Mouse (Mus musculus) hindbrain, embryonic 14.5 days (tissue): ENCODE data around the gene Lamc3. TPM values are rescaled to one million over a fixed set of nuclear protein-coding genes. Genes with fewer than 3 reads are reported as not detected.

Experiments
- ATAC-seq: fragments of 200-750 bp; cut with Nextera tagmentation; 2 replicates; pipeline ENCODE4 v1.8.0; 2017; ENCODE audit warnings: moderate number of reproducible peaks, mild to moderate bottlenecking, moderate TSS enrichment, moderate library complexity; ENCODE audit not compliant: low FRiP score
- DNase-seq: peaks from one replicate; pipeline ENCODE4 v3.0.0-alpha.2; 2015; ENCODE audit warnings: low spot score
- H3K27ac ChIP-seq: fragments of 300-500 bp; sonication (generic); 2 replicates; pipeline ENCODE4 v1.5.1; 2014; ENCODE audit warnings: mild to moderate bottlenecking, moderate library complexity
- H3K27me3 ChIP-seq: fragments of 300-500 bp; sonication (generic); 2 replicates; pipeline ENCODE4 v1.6.1; 2014; ENCODE audit warnings: mild to moderate bottlenecking, low read length, mixed read lengths; ENCODE audit not compliant: control insufficient read depth, insufficient read depth
- H3K36me3 ChIP-seq: fragments of 300-500 bp; sonication (generic); replicated peaks from 2 replicates; pipeline ENCODE4 v1.6.1; 2014; ENCODE audit not compliant: control insufficient read depth, insufficient read depth
- H3K4me1 ChIP-seq: fragments of 300-500 bp; sonication (generic); replicated peaks from 2 replicates; pipeline ENCODE4 v1.6.1; 2014; ENCODE audit warnings: antibody characterized with exemption, low read length, mixed read lengths; ENCODE audit not compliant: control insufficient read depth, insufficient read depth
- H3K4me2 ChIP-seq: fragments of 300-500 bp; sonication (generic); replicated peaks from 2 replicates; pipeline ENCODE4 v1.6.1; 2014; ENCODE audit warnings: mild to moderate bottlenecking, moderate library complexity
- H3K4me3 ChIP-seq: fragments of 300-500 bp; sonication (generic); replicated peaks from 2 replicates; pipeline ENCODE4 v1.5.1; 2014; ENCODE audit warnings: mild to moderate bottlenecking, low read length
- H3K9ac ChIP-seq: fragments of 300-500 bp; sonication (generic); 2 replicates; pipeline ENCODE4 v1.6.1; 2014
- H3K9me3 ChIP-seq: fragments of 300-500 bp; sonication (generic); 2 replicates; pipeline ENCODE4 v1.6.1; 2016; ENCODE audit warnings: low read length; ENCODE audit not compliant: control insufficient read depth
- WGBS: fragments of 180-500 bp; shearing (Covaris S2); extraction: QIAGEN DNeasy Blood & Tissue Kit; methylation state at CpG from one replicate; pipeline ENCODE4 v1.1.7; 2014; 5-methylcytosine and 5-hydroxymethylcytosine counted together
- polyA plus RNA-seq: library from polyadenylated mRNA; unstranded; fragments of >200 nt; fragmentation: Nextera tagmentation; extraction: Ambion mirVana; gene quantifications from 2 replicates; pipeline ENCODE4 v1.2.1, GENCODE M21; 2014

The Lamc3 gene
- polyA plus RNA-seq, 1 experiment from 2014 or later = 6.1 TPM

GRCm38 (mm10) chr2:31935054-31935453, 48.0 kb downstream of the Lamc3 start:
- Histone ChIP-seq H3K9ac (no peak overlapping the region), H3K27ac (no peak overlapping the region), H3K9me3 (no peaks in the 10 kb centered on the region), H3K4me2 (no peak overlapping the region), H3K36me3 (no peaks in the 10 kb centered on the region), H3K4me1 (no peaks in the 10 kb centered on the region), H3K4me3 (no peak overlapping the region), H3K27me3 (no peaks in the 10 kb centered on the region)
- ATAC-seq (no peak), DNase-seq (no peak)
- WGBS = 44% methylated on average over 4 of the region's 4 CpGs

GRCm38 (mm10) chr2:31938298-31938697, 51.2 kb downstream of the Lamc3 start:
- H3K9me3 ChIP-seq = no peaks in the 10 kb centered on the region
- no peak overlapping the region for H3K4me2 ChIP-seq
- H3K27me3 ChIP-seq = no peaks in the 10 kb centered on the region
- no peak for ATAC-seq
- no peak overlapping the region for H3K4me3 ChIP-seq
- WGBS = 92% methylated on average over 1 of the region's 1 CpGs
- no peaks in the 10 kb centered on the region for H3K4me1 ChIP-seq
- no peak for DNase-seq
- no peak overlapping the region for H3K27ac ChIP-seq
- no peaks in the 10 kb centered on the region for H3K36me3 ChIP-seq
- H3K9ac ChIP-seq = no peak overlapping the region

- Histone ChIP-seq H3K4me3 (no peak overlapping the region), H3K27me3 (no peaks in the 10 kb centered on the region), H3K36me3 (no peaks in the 10 kb centered on the region), H3K27ac (no peak overlapping the region), H3K4me2 (no peak overlapping the region), H3K9ac (no peak overlapping the region), H3K9me3 (no peaks in the 10 kb centered on the region), H3K4me1 (no peaks in the 10 kb centered on the region)
- ATAC-seq (no peak), DNase-seq (no peak)
- WGBS = 82% methylated on average over 4 of the region's 4 CpGs
These were observed 55.9 kb downstream of the Lamc3 start for GRCm38 (mm10) chr2:31943011-31943410.

GRCm38 (mm10) chr2:31945580-31945979, 58.5 kb downstream of the Lamc3 start:
- H3K4me2 ChIP-seq = no peak overlapping the region
- 77% methylated on average over 2 of the region's 2 CpGs for WGBS
- no peak overlapping the region for H3K27ac ChIP-seq
- H3K9me3 ChIP-seq = no peaks in the 10 kb centered on the region
- no peaks in the 10 kb centered on the region for H3K36me3 ChIP-seq
- H3K4me1 ChIP-seq = peaks cover 4% of the 10 kb centered on the region
- no peak overlapping the region for H3K9ac ChIP-seq
- peaks cover 7% of the 10 kb centered on the region; the same call in 1 of the 2 replicates for H3K27me3 ChIP-seq
- no peak overlapping the region for H3K4me3 ChIP-seq
- ATAC-seq = no peak
- DNase-seq = no peak

GRCm38 (mm10) chr2:31948392-31948791, 61.3 kb downstream of the Lamc3 start:
- Histone ChIP-seq H3K4me1 (peaks cover 20% of the 10 kb centered on the region), H3K4me2 (no peak overlapping the region), H3K27ac (no peak overlapping the region), H3K27me3 (peaks cover 9% of the 10 kb centered on the region; the same call in 1 of the 2 replicates), H3K9me3 (no peaks in the 10 kb centered on the region), H3K4me3 (no peak overlapping the region), H3K36me3 (no peaks in the 10 kb centered on the region), H3K9ac (no peak overlapping the region)
- 72% methylated on average over 6 of the region's 6 CpGs for WGBS
- ATAC-seq (no peak), DNase-seq (no peak)

- H3K27ac ChIP-seq = no peak overlapping the region
- no peak for ATAC-seq
- no peak overlapping the region for H3K9ac ChIP-seq
- no peaks in the 10 kb centered on the region for H3K9me3 ChIP-seq
- DNase-seq = no peak
- 77% methylated on average over 6 of the region's 6 CpGs for WGBS
- peaks cover 20% of the 10 kb centered on the region for H3K4me1 ChIP-seq
- H3K27me3 ChIP-seq = peaks cover 9% of the 10 kb centered on the region; the same call in 1 of the 2 replicates
- H3K4me2 ChIP-seq = no peak overlapping the region
- no peak overlapping the region for H3K4me3 ChIP-seq
- H3K36me3 ChIP-seq = no peaks in the 10 kb centered on the region
These were observed 61.7 kb downstream of the Lamc3 start for GRCm38 (mm10) chr2:31948801-31949200.

- Histone ChIP-seq H3K9me3 (no peaks in the 10 kb centered on the region), H3K27ac (no peak within 1 kb of the TSS), H3K4me3 (peak within 1 kb of the TSS; percentile 72), H3K4me2 (peak within 1 kb of the TSS; percentile 98), H3K9ac (peak within 1 kb of the TSS; percentile 70), H3K4me1 (peaks cover 20% of the 10 kb centered on the region), H3K36me3 (no peaks in the 10 kb centered on the region), H3K27me3 (peaks cover 9% of the 10 kb centered on the region; the same call in 1 of the 2 replicates)
- ATAC-seq (peak; percentile 29; the same call in 1 of the 2 replicates), DNase-seq (peak; percentile 69)
- 0% methylated on average over 65 of the region's 66 CpGs for WGBS
These were observed 63.2 kb downstream of the Lamc3 start, which contains the start of gene Aif1l for GRCm38 (mm10) chr2:31950058-31950871. Aif1l (plus strand) TSS chr2:31950139.

- H3K4me1 ChIP-seq = peaks cover 20% of the 10 kb centered on the region
- WGBS = 23% methylated on average over 9 of the region's 9 CpGs
- DNase-seq (no peak), ATAC-seq (no peak)
- peak overlapping the region; percentile 98 for H3K4me2 ChIP-seq
- H3K4me3 ChIP-seq = peak overlapping the region; percentile 72
- H3K36me3 ChIP-seq = no peaks in the 10 kb centered on the region
- H3K27me3 ChIP-seq = peaks cover 9% of the 10 kb centered on the region; the same call in 1 of the 2 replicates
- no peaks in the 10 kb centered on the region for H3K9me3 ChIP-seq
- no peak overlapping the region for H3K27ac ChIP-seq
- H3K9ac ChIP-seq = peak overlapping the region; percentile 70
These were observed 63.9 kb downstream of the Lamc3 start for GRCm38 (mm10) chr2:31950966-31951365.

- DNase-seq (no peak), ATAC-seq (no peak)
These were observed 65.1 kb downstream of the Lamc3 start for GRCm38 (mm10) chr2:31952236-31952635.

More at GRCm38 (mm10) chr2:31952236-31952635, 65.1 kb downstream of the Lamc3 start:
- peak overlapping the region; percentile 98; the same call in 1 of the 2 replicates for H3K4me2 ChIP-seq
- H3K4me1 ChIP-seq = peaks cover 20% of the 10 kb centered on the region
- no peaks in the 10 kb centered on the region for H3K36me3 ChIP-seq
- WGBS = 73% methylated on average over 10 of the region's 10 CpGs
- H3K27ac ChIP-seq = no peak overlapping the region
- no peak overlapping the region for H3K4me3 ChIP-seq
- H3K9ac ChIP-seq = no peak overlapping the region
- H3K9me3 ChIP-seq = no peaks in the 10 kb centered on the region
- H3K27me3 ChIP-seq = peaks cover 9% of the 10 kb centered on the region; the same call in 1 of the 2 replicates
